Mouse (Mus musculus): ENCODE results near the gene Brpf3. TPM values are rescaled to one million over a fixed set of nuclear protein-coding genes. Genes with fewer than 3 reads are reported as not detected.
"Not testable (repeated sequence)": the region's sequence is repeated elsewhere in the genome, so short reads cannot be mapped to it uniquely, and the experiment has no call there.

The Brpf3 gene
- polyA plus RNA-seq, 1 experiment from 2014 or later = 67.1 TPM

DNA sequence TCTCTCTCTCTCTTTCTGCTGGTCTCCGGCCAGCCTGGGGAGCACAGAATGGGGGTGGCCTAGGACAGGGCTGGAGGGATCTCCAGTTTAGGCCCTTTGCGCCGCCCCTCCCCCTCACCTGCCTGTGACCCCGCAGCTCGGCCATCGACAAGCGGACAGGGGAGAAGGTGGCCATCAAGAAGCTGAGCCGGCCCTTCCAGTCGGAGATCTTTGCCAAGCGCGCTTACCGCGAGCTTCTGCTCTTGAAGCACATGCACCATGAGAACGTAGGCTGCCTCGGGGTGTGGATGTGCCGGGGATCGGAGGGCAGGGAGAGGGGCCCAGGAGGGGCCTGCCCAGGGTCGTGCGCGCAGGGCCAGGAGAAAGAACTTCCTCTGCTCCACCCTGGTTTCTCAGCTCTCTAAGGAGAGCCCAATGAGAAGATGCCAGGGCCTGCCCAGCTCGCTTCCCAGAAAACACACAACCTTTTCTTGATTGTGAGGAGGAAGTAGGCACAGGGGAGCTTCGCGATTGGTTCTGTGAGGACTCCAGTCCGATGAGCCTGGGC is 30.9 kb upstream of the Brpf3 start:
- H3K27ac ChIP-seq (ENCODE audit: low read length) = 0 out of 2 replicates have a peak overlapping the region, but pooled peaks have one; percentile 5
- H3K36me3 ChIP-seq (ENCODE audit: control insufficient read depth, insufficient read depth) = no peaks in the 10 kb centered on the region
- 0 out of 2 replicates have a peak overlapping the region, but pooled peaks have one; percentile 15 for H3K9ac ChIP-seq (ENCODE audit: low read depth, low read length)
- 2% methylated on average over 24 of the region's 24 CpGs for WGBS (ENCODE audit: insufficient replicate concordance)
- ATAC-seq (ENCODE audit: low read depth) = no peak
- H3K4me2 ChIP-seq (ENCODE audit: low read depth, low read length) = peak overlapping the region; percentile 68
- H3K4me1 ChIP-seq (ENCODE audit: control insufficient read depth, low read depth, low read length) = peaks cover 6% of the 10 kb centered on the region; the same call in 1 of the 2 replicates
- peak overlapping the region; percentile 55 for H3K4me3 ChIP-seq (ENCODE audit: low read depth, low read length)
- H3K9me3 ChIP-seq (replicated peaks; ENCODE audit: control insufficient read depth, low read length) = no peaks in the 10 kb centered on the region
- H3K27me3 ChIP-seq (ENCODE audit: control insufficient read depth, insufficient read depth, low read depth, low read length) = peaks cover 36% of the 10 kb centered on the region

DNA sequence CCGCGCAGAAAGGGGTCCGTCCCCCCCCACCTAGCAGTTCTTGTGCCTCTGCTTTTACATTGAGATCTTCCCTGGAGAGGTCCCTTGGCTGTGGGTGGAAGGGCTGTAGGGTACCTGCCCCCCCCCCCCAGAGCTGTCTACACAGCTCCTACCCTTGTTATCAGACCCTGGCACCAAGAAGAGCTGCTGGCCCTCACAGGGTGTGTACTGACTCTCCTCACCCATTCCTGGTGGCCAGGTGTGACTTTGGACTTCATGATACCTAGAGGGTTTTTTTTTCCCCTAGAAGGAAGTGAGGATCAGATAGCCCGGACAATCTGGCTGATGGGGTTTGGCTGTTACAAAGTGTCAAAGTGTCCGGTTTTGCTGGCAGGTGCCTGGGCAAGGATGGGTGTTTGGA is 29.6 kb upstream of the Brpf3 start:
- Histone ChIP-seq H3K9me3 (replicated peaks; ENCODE audit: control insufficient read depth, low read length) (no peaks in the 10 kb centered on the region), H3K27me3 (ENCODE audit: control insufficient read depth, insufficient read depth, low read depth, low read length) (peaks cover 36% of the 10 kb centered on the region), H3K9ac (ENCODE audit: low read depth, low read length) (no peak overlapping the region), H3K27ac (ENCODE audit: low read length) (no peak overlapping the region), H3K4me1 (ENCODE audit: control insufficient read depth, low read depth, low read length) (peaks cover 6% of the 10 kb centered on the region; the same call in 1 of the 2 replicates), H3K36me3 (ENCODE audit: control insufficient read depth, insufficient read depth) (no peaks in the 10 kb centered on the region), H3K4me3 (ENCODE audit: low read depth, low read length) (no peak overlapping the region), H3K4me2 (ENCODE audit: low read depth, low read length) (no peak overlapping the region)
- ATAC-seq (ENCODE audit: low read depth) = no peak
- 62% methylated on average over 5 of the region's 5 CpGs for WGBS (ENCODE audit: insufficient replicate concordance)

DNA sequence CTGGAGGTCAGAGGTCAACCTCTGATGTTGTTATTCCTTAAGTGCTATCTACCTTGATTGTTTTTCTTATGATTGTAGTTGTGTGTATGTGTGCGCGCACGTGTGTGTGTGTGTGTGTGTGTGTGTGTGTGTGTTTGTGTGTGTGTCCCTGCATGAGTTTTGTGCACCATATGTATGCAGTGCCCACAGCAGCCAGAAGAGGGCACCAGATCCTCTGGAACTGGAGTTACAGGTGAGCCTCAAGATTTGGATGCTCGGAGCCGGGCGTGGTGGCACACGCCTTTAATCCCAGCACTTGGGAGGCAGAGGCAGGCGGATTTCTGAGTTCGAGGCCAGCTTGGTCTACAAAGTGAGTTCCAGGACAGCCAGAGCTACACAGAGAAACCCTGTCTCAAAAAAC is 26.6 kb upstream of the Brpf3 start:
- not testable (repeated sequence) for H3K4me2 ChIP-seq (ENCODE audit: low read depth, low read length); H3K9ac ChIP-seq (ENCODE audit: low read depth, low read length); H3K9me3 ChIP-seq (replicated peaks; ENCODE audit: control insufficient read depth, low read length); H3K27ac ChIP-seq (ENCODE audit: low read length); H3K4me3 ChIP-seq (ENCODE audit: low read depth, low read length); H3K4me1 ChIP-seq (ENCODE audit: control insufficient read depth, low read depth, low read length); H3K36me3 ChIP-seq (ENCODE audit: control insufficient read depth, insufficient read depth); ATAC-seq (ENCODE audit: low read depth)
- 82% methylated on average over 8 of the region's 9 CpGs for WGBS (ENCODE audit: insufficient replicate concordance)
- peaks cover 19% of the 10 kb centered on the region for H3K27me3 ChIP-seq (ENCODE audit: control insufficient read depth, insufficient read depth, low read depth, low read length)

DNA sequence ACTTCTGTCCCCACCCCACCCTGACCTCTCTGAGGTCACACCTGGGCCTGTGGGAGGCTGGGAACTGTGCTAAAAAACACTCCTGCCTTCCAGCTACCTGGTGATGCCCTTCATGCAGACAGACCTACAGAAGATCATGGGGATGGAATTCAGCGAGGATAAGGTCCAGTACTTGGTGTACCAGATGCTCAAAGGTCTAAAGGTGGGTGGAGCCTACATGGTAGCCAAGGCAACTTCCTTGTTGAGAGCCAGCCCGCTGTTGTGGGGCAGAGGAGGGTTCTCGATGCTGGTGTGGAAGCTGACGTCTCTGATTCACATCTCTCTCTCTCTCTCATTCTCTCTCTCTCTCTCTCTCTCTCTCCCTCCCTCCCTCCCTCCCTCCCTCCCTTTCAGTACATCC is 25.7 kb upstream of the Brpf3 start:
- 48% methylated on average over 4 of the region's 4 CpGs for WGBS (ENCODE audit: insufficient replicate concordance)
- H3K36me3 ChIP-seq (ENCODE audit: control insufficient read depth, insufficient read depth) = no peaks in the 10 kb centered on the region
- H3K4me2 ChIP-seq (ENCODE audit: low read depth, low read length) = no peak overlapping the region
- H3K9ac ChIP-seq (ENCODE audit: low read depth, low read length) = no peak overlapping the region
- no peaks in the 10 kb centered on the region for H3K9me3 ChIP-seq (replicated peaks; ENCODE audit: control insufficient read depth, low read length)
- H3K27me3 ChIP-seq (ENCODE audit: control insufficient read depth, insufficient read depth, low read depth, low read length) = peaks cover 10% of the 10 kb centered on the region
- H3K27ac ChIP-seq (ENCODE audit: low read length) = no peak overlapping the region
- no peak for ATAC-seq (ENCODE audit: low read depth)
- H3K4me1 ChIP-seq (ENCODE audit: control insufficient read depth, low read depth, low read length) = no peaks in the 10 kb centered on the region
- no peak overlapping the region for H3K4me3 ChIP-seq (ENCODE audit: low read depth, low read length)

DNA sequence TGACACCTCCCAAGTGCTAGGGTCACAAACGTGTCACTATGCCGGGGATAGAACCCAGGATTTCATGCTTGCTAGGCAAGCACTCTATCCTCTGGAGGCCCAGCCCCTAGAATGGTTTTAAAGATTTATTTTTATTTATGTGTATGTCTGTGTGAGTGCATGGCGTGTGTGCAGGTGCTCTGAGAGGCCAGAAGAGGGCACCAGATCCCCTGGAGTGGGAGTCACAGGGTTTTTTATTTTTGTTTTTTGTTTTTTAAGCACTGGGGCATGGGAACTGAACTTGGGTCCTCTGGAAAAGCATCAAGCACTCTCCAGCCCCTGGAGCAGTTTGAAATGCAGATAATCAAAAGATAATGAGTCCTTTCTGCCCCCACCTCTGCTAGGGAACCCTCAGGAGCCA is 24.1 kb upstream of the Brpf3 start:
- no peak overlapping the region for H3K4me2 ChIP-seq (ENCODE audit: low read depth, low read length)
- H3K27ac ChIP-seq (ENCODE audit: low read length) = no peak overlapping the region
- H3K9ac ChIP-seq (ENCODE audit: low read depth, low read length) = no peak overlapping the region
- H3K4me1 ChIP-seq (ENCODE audit: control insufficient read depth, low read depth, low read length) = no peaks in the 10 kb centered on the region
- no peaks in the 10 kb centered on the region for H3K9me3 ChIP-seq (replicated peaks; ENCODE audit: control insufficient read depth, low read length)
- WGBS (ENCODE audit: insufficient replicate concordance) = 76% methylated on average over 3 of the region's 3 CpGs
- no peak for ATAC-seq (ENCODE audit: low read depth)
- no peaks in the 10 kb centered on the region for H3K36me3 ChIP-seq (ENCODE audit: control insufficient read depth, insufficient read depth)
- H3K4me3 ChIP-seq (ENCODE audit: low read depth, low read length) = no peak overlapping the region
- H3K27me3 ChIP-seq (ENCODE audit: control insufficient read depth, insufficient read depth, low read depth, low read length) = no peaks in the 10 kb centered on the region; the same call in 1 of the 2 replicates

DNA sequence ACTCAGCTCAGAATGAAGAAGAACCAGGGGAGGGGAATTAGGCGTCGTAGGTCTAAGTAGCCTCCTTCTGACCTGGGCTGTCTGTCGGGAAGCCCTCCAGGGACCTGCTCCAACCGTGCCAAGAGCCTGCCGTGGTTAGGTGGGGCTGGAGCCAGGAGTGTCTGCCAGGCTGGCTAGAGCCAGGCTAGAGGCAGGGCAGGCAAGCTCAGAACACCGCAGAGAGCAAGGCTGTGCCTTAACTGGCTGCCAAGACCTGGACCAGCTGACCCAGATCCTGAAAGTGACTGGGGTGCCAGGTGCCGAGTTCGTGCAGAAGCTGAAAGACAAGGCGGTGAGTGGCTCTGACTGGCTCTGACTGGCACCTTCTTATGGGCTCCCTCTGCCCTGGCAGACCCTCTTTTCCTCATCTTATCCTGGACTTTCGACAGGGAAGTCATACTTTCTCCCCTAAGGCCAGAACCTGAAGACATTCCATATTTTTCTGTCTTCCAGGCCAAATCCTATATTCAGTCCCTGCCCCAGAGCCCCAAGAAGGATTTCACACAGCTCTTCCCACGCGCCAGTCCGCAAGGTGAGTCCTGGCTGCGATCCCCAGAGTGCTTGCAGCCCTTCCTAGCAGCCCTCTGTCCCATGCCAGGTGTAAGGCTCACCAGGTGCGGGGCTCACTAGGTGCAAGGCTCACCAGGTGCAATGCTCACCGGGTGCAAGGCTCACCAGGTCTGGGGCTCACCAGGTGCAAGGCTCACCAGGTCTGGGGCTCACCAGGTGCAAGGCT is 23.5 kb upstream of the Brpf3 start:
- Histone ChIP-seq H3K27me3 (ENCODE audit: control insufficient read depth, insufficient read depth, low read depth, low read length) (no peaks in the 10 kb centered on the region; the same call in 1 of the 2 replicates), H3K36me3 (ENCODE audit: control insufficient read depth, insufficient read depth) (no peaks in the 10 kb centered on the region), H3K9ac (ENCODE audit: low read depth, low read length) (no peak overlapping the region), H3K4me1 (ENCODE audit: control insufficient read depth, low read depth, low read length) (no peaks in the 10 kb centered on the region), H3K9me3 (replicated peaks; ENCODE audit: control insufficient read depth, low read length) (no peaks in the 10 kb centered on the region), H3K4me3 (ENCODE audit: low read depth, low read length) (no peak overlapping the region), H3K4me2 (ENCODE audit: low read depth, low read length) (no peak overlapping the region), H3K27ac (ENCODE audit: low read length) (no peak overlapping the region)
- no peak for ATAC-seq (ENCODE audit: low read depth)
- 75% methylated on average over 16 of the region's 16 CpGs for WGBS (ENCODE audit: insufficient replicate concordance)

DNA sequence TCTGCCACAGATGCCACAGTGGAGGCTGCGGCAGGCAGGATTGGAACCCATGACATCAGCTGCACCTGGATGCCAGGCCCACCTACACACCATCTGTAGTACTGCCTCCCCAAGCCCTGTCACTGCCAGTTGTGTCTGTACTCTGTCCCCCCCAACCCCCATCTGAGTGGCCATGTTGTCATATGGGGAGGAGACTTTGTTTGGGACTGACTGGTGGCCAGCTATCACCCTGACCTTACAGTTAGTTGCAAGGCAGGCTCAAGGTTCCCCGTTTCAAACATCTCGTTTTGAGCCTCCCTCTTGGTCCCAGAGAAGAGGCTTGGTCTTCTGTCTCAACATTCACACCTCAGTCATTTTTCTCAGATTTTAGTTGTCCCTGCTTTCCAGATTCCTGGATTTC is 21.2 kb upstream of the Brpf3 start:
- Histone ChIP-seq H3K27ac (ENCODE audit: low read length) (no peak overlapping the region), H3K4me2 (ENCODE audit: low read depth, low read length) (no peak overlapping the region), H3K36me3 (ENCODE audit: control insufficient read depth, insufficient read depth) (no peaks in the 10 kb centered on the region), H3K4me1 (ENCODE audit: control insufficient read depth, low read depth, low read length) (no peaks in the 10 kb centered on the region), H3K9me3 (replicated peaks; ENCODE audit: control insufficient read depth, low read length) (no peaks in the 10 kb centered on the region), H3K4me3 (ENCODE audit: low read depth, low read length) (no peak overlapping the region), H3K9ac (ENCODE audit: low read depth, low read length) (no peak overlapping the region), H3K27me3 (ENCODE audit: control insufficient read depth, insufficient read depth, low read depth, low read length) (no peaks in the 10 kb centered on the region)
- no peak for ATAC-seq (ENCODE audit: low read depth)
- 63% methylated on average over 3 of the region's 3 CpGs for WGBS (ENCODE audit: insufficient replicate concordance)

DNA sequence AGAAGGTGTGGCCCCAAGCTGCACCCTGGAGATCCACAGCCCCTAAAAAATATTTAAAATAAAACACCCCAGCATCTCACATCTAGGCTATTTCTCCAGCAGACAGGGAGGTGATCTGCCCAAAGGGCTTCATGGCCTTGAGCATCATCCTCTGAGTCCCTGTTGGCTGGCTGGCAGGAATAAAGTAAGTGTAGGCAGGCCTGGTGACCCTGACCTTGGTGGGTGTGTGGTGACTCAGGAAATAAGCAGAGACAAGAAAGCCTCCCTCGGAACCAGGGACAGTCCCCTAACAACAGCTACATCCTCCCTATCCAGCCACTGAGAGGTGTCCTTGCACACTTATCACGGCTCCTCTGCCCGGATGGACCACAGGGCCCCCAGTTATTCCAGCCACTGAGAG is 20.1 kb upstream of the Brpf3 start:
- no peaks in the 10 kb centered on the region for H3K36me3 ChIP-seq (ENCODE audit: control insufficient read depth, insufficient read depth)
- H3K4me1 ChIP-seq (ENCODE audit: control insufficient read depth, low read depth, low read length) = no peaks in the 10 kb centered on the region
- 71% methylated on average over 3 of the region's 3 CpGs for WGBS (ENCODE audit: insufficient replicate concordance)
- no peak overlapping the region for H3K9ac ChIP-seq (ENCODE audit: low read depth, low read length)
- no peak overlapping the region for H3K4me2 ChIP-seq (ENCODE audit: low read depth, low read length)
- no peaks in the 10 kb centered on the region for H3K9me3 ChIP-seq (replicated peaks; ENCODE audit: control insufficient read depth, low read length)
- H3K27ac ChIP-seq (ENCODE audit: low read length) = no peak overlapping the region
- ATAC-seq (ENCODE audit: low read depth) = no peak
- no peak overlapping the region for H3K4me3 ChIP-seq (ENCODE audit: low read depth, low read length)
- no peaks in the 10 kb centered on the region for H3K27me3 ChIP-seq (ENCODE audit: control insufficient read depth, insufficient read depth, low read depth, low read length)

DNA sequence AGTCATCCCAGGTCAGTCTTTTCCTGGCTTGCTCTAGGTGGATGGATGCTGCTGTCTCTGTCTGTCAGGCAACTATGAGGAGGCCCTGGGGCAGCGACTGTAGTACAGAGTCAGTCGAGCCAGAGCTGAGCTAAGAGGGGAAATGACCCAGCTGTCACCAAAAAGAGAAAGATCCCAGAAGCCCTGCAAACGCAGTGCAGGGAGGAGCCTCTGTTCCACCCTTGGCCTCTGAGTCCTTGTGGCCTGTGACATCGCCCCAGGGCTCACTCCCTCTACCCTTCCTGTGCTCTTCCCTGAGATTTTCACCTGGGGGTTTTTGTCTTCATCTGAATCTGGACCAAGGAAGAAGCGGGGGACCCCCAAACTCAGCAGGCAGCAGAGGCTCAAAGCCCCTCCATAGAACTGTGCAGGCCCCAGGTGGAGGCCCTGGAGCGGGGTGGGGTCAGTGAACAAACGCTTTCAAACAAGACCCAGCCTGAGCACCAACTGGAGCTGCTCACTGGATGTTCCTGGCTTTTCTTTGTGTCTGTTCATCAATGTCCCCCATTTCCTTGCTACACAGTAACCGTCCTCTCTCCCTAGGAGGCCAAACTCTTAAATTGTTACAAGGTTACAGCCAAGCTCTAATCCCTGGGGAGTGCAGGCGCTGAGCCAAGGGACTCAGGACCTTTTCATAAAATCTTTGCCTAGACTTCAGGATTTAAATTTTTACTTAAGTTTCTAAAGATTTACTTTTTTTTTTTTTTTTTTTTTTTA is 19.4 kb upstream of the Brpf3 start:
- H3K9me3 ChIP-seq (replicated peaks; ENCODE audit: control insufficient read depth, low read length) = no peaks in the 10 kb centered on the region
- WGBS (ENCODE audit: insufficient replicate concordance) = 55% methylated on average over 9 of the region's 9 CpGs
- H3K4me3 ChIP-seq (ENCODE audit: low read depth, low read length) = no peak overlapping the region
- no peak overlapping the region for H3K4me2 ChIP-seq (ENCODE audit: low read depth, low read length)
- no peaks in the 10 kb centered on the region for H3K36me3 ChIP-seq (ENCODE audit: control insufficient read depth, insufficient read depth)
- no peaks in the 10 kb centered on the region for H3K27me3 ChIP-seq (ENCODE audit: control insufficient read depth, insufficient read depth, low read depth, low read length)
- ATAC-seq (ENCODE audit: low read depth) = no peak
- H3K27ac ChIP-seq (ENCODE audit: low read length) = no peak overlapping the region
- no peaks in the 10 kb centered on the region for H3K4me1 ChIP-seq (ENCODE audit: control insufficient read depth, low read depth, low read length)
- H3K9ac ChIP-seq (ENCODE audit: low read depth, low read length) = no peak overlapping the region
